Mouse (Mus musculus): ENCODE measurements around the gene Tmem181a.
"Not testable (repeated sequence)": the region's sequence is repeated elsewhere in the genome, so short reads cannot be mapped to it uniquely, and the experiment has no call there.

- TF ChIP-seq CTCF (IDR thresholded peaks at IDR 0.05; ENCODE audit: extremely low read depth, insufficient read depth, insufficient read length, insufficient replicate concordance); POLR2A (IDR thresholded peaks at IDR 0.05; ENCODE audit: low read depth, low read length): not testable (repeated sequence)
Measured at GRCm38 (mm10) chr17:6251298-6251697, 5.4 kb upstream of the Tmem181a start.

Data from spleen, adult 2 months (tissue).